Mouse (Mus musculus): ENCODE results near the gene Icam5.

Icam5 gene

DNA sequence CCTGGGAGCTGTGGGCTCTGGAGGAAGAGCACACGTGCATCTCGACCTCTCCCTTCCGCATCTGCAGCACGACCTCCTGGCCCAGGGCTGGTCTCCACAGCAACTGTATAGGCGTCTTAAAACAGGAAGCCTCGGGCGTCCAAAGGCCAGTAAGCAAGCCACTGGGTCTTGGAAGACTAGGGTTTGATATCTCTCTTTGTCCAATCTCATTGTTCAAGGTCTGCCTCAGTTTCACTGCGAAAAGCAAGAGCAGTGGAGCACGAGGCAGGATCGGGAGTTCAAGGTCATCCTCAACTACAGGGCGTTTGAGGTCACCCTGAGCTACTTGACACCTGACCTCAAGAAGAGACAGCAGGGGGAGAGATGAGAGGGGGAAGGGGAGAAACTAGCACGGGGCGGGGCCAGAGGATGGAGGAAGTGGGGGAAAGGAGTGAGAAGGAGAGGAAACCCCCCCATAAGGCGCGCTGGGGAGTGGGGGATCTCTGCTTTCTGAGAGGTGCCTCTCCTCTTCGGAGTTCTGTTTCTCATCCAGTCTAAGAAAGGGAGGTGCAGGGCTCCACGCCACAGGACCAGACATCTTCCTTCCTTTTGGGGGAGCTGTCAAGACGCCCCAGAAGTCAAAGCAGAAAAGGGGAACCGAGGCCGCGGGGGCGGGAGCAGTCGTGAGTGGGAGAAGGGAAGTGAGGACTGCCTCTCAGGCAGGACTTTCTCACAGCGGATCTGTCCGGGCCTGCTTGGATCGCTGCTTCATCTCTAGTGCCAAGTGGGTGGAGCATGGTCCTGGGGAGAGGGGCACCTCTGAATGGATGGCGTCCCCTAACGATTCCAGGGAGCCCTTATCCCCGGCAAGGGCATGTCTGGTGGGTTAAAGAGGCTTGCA, 16.9 kb upstream of the Icam5 start:
- peak; percentile 46 for DNase-seq (ENCODE audit: low read depth, low spot score)

DNA sequence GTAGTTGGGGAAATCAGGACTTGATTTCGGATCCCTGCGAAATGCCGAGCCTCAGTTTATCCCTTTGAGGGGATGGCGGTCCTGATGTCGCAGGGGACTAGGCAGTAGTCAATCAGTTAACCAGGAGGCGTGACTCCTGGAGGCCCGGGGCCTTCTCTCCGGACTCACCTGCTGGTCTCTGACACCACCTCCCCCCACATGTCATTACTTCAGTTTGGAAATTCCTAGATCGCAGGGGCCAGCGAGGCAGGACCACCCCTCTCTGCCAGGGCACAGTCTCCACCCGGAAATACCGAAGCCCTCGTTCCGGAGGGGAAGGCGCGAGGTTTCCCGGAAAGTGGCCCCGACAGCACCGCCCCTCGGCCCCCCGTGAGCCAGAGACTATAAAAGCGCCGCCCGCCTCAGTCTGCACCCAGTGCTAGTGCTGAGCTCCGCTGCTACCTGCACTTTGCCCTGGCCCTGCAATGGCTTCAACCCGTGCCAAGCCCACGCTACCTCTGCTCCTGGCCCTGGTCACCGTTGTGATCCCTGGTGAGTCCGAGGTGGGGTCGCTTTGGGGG, 16.2 kb upstream of the Icam5 start, which contains the start of gene Icam1:
TSS of gene Icam1 (plus strand) at position 415 of the 560 bp plus-strand sequence.
- DNase-seq (ENCODE audit: low read depth, low spot score), result no peak

DNA sequence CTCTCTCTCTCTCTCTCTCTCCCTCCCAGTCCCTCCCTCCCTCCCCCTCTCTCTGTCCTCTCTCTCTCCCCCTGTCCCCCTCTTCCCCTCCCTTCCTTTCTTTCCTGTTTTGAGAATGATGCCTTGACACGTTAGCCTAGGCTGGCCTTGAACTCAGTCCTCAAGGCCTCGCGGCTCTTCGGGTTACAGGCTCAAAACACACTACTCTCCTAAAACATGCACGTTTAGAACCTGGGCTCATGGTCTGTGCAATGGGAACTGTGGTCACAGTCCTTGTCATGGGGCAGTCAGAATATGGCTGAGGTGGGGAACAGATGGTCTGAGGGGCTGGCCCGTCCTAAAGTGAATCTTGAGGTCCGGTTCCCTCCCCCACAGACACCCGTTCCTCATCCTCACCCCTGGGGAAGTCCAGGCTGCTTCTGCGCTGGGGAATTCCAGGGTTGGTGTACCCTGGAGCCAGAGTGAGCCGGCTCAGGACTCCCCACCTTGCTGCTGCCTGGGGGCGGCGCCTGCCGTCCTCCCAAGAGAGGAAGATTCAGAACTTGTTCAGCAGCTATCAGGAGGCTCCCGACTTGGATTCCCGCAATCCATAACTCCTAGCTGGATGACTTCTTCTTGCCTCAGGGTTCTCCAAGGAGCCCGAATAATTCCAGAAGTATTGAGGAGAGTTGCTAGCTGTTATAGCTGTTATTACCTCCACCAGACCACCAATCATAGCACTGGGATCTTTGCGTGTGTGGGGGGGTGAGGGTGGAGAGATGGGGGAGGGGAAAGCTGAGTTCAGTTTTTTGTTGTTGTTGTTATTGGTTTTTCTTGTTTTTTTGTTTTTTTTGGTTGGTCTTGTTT, 15.3 kb upstream of the Icam5 start:
- no peak for DNase-seq (ENCODE audit: low read depth, low spot score)

DNA sequence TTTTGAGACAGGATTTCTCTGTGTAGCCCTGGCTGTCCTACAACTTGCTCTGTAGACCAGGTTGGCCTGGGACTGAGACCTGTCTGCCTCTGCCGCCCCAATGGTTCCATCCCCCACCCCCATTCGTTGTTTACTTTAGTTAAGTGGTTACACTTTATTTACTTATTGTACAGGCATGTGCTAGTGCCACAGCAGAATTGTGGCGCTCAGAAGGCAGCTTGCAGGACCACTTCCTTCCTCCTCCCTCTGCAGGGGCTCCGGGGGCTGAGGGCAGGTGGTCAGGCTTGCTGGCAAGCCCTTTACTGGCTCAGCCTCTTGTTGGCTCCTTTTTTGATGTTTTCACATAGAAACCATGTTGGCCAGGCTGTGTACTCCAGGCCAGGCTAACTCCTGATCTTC, 14.7 kb upstream of the Icam5 start:
- no peak for DNase-seq (ENCODE audit: low read depth, low spot score)

DNA sequence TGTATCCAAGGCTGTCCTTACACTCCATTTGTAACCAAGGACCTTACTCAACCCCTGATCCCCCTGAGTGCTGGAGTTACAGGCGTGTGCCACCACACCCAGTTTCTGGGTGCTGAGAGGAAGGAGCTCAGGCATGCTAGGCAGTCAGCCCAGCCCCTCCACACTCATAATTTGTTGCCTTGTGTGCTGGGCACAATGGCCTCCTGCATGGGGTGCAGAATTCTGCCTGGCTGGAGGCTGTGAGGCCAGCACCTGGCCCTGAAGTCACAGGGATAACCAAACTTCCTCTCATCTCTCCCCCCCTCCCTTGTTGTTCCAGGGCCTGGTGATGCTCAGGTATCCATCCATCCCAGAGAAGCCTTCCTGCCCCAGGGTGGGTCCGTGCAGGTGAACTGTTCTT, 13.3 kb upstream of the Icam5 start:
- no peak for DNase-seq (ENCODE audit: low read depth, low spot score)

DNA sequence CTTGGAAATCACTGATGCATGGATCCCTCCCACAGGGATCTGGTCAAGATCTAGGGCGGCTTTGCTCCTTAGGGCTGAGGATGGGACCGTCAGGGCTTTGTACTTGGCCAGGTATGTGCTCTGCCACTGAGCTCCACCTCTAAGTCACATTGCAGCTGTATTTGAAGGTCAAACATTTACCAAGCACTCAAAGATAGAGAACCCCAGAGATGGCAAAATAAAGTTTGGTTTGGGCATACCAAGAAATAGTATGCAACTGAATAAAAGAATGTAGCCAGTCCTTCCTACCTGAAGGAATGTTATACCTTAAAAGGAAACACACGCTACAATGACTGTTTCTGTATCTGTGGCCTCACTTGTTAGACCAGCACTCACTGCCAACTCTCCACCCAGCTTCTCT, 10.5 kb upstream of the Icam5 start:
- no peak for DNase-seq (ENCODE audit: low read depth, low spot score)

DNA sequence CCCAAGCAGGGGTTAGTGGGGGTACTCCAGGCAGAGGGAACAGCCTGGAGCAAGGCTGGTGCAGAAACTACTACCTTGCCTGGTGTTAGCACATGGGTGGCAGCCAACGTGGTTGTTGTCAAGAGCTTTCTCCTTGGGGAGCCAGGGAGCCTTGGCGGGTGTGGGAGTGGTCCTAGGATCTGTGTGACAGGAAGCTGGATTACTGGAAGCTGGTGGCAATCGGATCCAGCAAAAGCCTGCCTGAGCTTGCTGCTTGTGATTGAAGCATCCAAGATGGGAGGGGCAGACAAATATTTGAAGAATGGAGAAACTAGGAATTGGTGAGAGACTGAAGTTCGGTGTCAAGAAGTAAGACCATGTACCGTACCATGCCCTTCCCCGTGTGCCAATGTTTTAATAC, 9.6 kb upstream of the Icam5 start:
- DNase-seq (ENCODE audit: low read depth, low spot score), result no peak

DNA sequence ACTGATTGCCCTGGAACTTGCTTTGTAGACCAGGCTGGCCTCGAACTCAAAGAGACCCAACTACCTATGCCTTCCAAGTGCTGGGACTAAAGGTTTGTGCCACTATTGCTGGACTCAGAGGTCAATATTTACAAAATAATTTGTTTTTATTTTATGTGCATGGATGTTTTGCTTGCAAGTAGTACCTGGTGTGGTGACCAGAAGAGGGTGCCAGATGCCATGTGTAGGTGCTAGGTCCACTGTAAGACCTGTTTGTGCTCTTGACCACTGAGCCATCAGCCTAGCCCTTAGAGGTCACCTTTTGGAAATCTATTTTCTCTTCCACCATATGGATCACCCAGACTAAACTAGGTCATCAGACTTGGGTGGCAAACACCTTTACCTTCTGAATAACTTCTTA, 9.1 kb upstream of the Icam5 start:
- DNase-seq (ENCODE audit: low read depth, low spot score), result no peak

DNA sequence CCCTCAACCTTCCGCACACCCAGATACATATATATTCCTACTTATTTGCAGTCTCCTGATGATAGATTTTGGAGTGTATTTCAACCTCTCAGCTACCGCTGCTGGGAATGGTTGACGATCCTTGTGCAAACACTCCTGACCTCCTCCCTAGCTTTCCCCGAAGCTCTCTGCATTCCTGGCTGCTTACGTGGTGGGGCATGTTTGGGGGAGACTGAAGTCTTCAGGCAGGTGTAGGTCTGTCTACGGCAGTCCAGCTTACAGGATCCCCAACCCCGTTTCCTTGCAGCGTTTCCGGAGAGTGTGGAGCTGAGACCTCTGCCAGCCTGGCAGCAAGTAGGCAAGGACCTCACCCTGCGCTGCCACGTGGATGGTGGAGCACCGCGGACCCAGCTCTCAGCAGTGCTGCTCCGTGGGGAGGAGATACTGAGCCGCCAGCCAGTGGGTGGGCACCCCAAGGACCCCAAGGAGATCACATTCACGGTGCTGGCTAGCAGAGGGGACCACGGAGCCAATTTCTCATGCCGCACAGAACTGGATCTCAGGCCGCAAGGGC, 6.5 kb upstream of the Icam5 start:
- DNase-seq (ENCODE audit: low read depth, low spot score), result no peak

DNA sequence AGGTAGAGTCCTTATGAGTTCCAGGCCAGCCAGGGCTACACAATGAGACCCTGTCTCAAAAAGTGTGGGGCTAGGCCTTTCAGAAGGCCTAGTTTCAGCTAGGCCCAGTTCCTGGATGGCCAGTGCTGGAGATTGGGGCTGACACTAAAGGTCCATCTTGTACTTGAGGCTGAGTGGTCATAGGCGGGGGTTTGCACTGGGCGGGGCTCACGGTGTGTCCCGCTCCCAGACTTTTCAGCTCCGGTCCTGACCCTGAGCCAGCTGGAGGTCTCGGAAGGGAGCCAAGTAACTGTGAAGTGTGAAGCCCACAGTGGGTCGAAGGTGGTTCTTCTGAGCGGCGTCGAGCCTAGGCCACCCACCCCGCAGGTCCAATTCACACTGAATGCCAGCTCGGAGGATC, 5.0 kb upstream of the Icam5 start:
- DNase-seq (ENCODE audit: low read depth, low spot score), result no peak

DNA sequence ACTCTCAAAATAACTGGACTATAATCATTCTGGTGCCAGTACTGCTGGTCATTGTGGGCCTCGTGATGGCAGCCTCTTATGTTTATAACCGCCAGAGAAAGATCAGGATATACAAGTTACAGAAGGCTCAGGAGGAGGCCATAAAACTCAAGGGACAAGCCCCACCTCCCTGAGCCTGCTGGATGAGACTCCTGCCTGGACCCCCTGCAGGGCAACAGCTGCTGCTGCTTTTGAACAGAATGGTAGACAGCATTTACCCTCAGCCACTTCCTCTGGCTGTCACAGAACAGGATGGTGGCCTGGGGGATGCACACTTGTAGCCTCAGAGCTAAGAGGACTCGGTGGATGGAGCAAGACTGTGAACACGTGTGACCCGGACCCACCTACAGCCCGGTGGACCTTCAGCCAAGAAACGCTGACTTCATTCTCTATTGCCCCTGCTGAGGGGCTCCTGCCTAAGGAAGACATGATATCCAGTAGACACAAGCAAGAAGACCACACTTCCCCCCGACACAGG, 4.0 kb upstream of the Icam5 start:
- DNase-seq (ENCODE audit: low read depth, low spot score), result no peak

DNA sequence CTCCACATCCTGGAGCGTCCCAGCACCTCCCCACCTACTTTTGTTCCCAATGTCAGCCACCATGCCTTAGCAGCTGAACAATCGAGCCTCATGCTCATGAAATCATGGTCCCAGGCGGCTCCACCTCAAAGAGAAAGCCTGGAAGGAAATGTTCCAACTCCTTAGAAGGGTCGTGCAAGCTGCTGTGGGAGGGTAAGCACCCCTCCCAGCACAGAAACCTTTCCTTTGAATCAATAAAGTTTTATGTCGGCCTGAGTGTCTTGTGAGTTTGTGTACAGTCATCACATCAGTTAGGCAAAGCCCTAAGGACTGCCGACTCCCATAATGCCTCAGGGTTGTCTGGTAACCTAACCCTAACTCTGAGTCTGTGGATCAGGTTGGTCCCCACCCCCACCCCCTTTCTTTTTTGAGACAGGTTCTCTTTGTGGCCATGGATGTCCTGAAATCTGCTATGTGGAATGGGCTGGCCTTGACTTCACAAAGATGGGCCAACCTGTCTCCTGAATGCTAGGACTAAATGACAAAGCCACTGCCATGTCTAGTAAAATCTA, 3.2 kb upstream of the Icam5 start:
- no peak for DNase-seq (ENCODE audit: low read depth, low spot score)

DNA sequence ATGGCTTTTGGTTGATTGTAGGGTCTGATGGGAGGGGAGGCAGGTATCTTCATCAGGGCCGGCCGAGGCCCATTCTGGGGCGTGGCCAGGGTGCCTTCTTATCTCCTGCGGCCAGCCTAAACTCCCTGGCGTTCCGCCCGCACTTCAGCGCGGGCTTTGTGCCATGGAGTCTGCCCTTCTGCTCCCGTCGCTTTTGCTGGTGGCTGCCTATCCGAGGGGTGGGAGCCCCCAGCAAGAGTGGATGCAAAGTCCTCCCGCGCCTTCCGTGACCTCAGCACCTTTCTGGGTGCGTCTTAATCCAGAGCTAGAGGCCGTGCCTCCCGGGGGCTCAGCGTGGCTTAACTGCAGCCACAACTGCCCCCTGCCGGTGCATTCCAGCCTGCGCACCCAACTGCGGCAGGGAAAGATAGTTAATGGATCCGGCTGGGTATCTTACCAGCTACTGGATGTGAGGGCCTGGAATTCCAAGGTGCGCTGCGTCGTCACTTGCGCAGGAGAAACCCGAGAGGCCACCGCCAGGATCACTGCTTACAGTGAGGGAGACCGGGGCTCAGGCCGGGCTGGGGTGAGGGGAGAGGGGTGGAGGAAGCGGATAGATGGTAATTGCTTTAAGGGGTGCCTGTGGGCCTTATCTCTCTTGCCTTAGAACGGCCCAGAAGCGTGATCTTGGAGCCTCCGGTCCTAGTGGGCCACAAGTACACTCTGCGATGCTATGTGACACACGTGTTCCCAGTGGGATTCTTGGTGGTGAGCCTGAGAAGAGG, 2.4 kb upstream of the Icam5 start, which contains the start of gene Icam4:
TSS of gene Icam4 (plus strand) at position 83 of the 764 bp plus-strand sequence.
- peak; percentile 74 for DNase-seq (ENCODE audit: low read depth, low spot score)

DNA sequence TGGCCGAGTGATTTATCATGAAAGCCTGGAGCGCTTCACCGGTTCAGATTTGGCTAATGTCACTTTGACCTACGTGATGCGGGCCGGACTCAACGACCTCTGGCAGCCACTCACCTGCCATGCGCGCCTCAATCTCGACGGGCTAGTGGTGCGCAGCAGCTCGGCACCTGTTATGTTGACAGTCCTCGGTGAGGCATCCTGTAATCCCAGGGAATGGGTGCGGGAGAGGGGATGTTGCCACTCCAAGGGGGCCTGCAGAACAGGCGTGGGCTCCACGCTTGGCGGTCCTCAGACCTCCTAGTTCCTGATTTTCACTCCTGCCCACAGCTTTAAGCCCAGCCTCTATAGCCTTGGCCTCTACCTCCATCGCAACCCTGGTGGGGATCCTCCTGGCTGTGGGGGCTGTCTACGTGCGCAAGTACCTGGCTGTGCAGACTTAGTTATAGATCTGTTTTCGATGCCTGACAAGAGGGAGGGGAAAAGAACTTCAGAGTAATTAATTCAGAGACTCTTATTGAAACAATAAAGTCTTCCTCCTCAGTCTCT, 1.7 kb upstream of the Icam5 start:
- no peak for DNase-seq (ENCODE audit: low read depth, low spot score)

DNA sequence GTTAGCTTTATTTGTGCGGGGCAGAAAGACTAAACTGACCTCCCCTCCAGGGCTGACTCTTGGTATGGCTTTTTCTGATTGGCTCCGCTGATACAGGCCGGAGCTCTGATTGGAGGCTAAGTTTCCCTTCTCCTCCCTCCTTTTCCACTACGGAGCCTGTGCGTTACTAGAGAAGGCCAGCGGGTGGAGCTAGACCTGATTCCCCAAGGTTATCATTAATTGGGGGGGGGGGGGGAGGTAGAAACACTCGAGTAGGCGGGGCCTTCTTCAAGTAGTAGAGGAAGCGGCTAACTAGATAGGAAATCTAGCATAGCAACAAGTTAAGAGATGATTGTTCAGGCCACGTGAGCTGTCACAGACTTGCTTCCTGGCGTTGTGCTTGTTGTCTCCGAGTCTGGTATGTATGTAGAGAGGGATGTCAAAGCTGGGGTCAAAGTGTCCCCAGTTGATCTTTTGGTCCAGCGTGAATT, 1.1 kb upstream of the Icam5 start:
- DNase-seq (ENCODE audit: low read depth, low spot score), result peak; percentile 97

DNA sequence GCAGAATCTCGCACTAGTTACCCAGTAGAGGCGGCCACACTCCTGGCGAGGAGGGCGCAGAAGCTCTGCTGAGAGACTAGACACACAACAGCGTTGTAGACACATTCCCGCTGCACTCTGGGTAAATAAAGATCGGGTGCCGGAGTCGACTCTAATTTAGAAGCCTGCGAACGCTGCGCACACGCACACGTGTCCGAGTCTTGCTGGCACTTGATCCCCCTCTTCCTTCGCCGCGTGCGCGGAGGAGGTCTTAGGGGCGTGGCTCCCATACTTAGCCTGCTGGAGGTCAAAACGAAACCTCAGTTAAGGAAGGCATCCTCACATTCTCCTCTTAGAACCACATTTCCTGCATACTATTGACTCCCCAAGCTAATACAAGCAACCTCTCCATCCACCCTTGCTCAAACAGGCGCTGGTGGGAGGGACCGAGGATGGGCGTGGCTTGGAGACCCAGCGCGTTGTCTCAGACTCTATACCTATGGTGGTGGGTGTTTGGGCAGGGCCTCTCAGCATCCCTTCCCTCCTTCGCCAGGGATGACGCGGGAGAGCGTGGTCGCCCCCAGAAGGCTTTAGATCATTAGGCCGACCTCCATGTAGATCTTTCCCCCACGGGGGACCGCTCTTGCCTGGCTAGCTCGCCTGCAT, 500 bp upstream of the Icam5 start:
- DNase-seq (ENCODE audit: low read depth, low spot score), result peak; percentile 93

DNA sequence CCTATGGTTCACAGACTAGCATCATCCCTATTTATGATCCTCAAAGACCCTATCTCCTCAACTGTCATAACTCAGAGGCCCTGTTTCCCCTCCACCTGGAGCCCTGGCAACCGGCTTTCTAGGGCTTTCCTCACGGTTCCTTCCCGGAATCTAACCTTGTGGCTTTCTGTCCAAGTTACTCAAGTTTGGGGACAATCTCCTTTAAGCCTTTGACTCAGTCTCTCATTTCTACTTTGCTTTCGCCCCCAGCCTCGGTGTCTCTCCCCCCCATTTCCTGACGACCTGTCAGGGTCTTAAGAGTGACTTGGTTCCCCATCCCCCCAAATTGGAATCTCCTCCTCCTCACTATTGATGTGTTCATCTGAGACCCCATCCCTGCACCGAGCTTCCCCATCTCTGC, 618 bp downstream of the Icam5 start:
- no peak for DNase-seq (ENCODE audit: low read depth, low spot score)

DNA sequence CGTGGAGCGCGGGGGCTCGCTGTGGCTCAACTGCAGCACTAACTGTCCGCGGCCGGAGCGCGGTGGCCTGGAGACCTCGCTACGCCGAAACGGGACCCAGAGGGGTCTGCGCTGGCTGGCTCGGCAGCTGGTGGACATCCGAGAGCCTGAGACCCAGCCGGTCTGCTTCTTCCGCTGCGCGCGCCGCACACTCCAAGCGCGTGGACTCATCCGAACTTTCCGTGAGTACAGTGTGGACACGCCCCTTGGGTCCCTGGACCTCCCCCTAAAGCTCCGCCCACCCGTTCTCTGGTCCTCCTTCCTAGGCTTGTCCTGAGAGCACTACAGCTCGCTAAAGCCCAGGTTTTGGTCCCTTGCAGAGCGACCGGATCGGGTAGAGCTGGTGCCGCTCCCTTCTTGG, 1.3 kb downstream of the Icam5 start:
- DNase-seq (ENCODE audit: low read depth, low spot score), result peak; percentile 83

DNA sequence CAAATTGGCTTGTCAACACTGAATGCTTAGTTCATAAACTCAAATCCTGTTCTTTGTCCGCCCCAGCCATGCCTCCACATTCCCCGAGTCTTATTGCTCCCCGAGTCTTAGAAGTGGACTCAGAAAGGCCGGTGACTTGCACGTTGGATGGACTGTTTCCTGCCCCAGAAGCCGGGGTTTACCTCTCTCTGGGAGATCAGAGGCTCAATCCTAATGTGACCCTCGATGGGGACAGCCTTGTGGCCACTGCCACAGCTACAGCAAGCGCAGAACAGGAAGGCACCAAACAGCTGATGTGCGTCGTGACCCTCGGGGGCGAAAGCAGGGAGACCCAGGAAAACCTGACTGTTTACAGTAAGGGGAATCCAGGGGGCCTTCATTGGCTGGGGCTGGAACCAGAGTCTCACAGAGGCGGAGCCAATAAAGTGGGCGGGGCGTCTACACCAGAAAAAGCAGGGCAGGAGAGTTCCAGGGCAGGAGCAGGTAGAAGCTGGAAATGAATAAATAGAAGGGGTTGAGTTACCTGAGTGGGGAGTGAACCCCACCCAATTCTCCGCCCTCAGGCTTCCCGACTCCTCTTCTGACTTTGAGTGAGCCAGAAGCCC, 2.7 kb downstream of the Icam5 start:
- DNase-seq (ENCODE audit: low read depth, low spot score), result no peak

All from brain, adult 2 months (tissue).